Mouse (Mus musculus): ENCODE measurements around the gene Gm3500.
"Not testable (repeated sequence)": the region's sequence is repeated elsewhere in the genome, so short reads cannot be mapped to it uniquely, and the experiment has no call there.

Gene Gm3500

GRCm38 (mm10) chr14:5388949-5389348, at the start of gene Gm3500:
Gm3500 (minus strand) TSS chr14:5389049.
- DNase-seq = not testable (repeated sequence)

DNA sequence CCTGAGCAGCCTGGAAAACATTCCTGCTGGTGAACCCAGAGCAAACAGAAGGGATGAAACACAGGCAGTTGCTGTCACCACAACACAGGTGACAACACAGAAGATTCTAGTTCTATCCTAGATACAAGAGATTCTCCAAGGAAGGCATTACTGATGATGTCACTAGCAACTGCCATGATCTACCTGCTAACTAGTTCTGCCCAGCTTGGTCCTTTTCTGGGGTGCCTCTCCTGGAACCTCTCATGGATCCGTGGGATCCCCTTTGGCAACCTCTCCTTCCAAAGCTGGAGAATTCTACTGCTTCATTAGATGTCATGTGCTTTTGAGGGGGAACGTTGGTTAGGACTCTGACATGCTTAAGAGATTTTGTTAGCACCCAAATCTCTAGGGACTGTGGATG, 54.0 kb downstream of the Gm3500 start, which contains the start of gene Gm3542:
TSS of gene Gm3542 (minus strand) at position 101 of the 400 bp plus-strand sequence.
- DNase-seq = not testable (repeated sequence)

Data from thymus, postnatal 14 days (tissue).